Mouse (Mus musculus): Measurements from ENCODE around the gene Nr4a1. TPM values are rescaled to one million over a fixed set of nuclear protein-coding genes. Genes with fewer than 3 reads are reported as not detected.

Nr4a1 gene
- total and polyA plus RNA-seq, 3 experiments, result 415 to 565 (median 560) TPM

DNA sequence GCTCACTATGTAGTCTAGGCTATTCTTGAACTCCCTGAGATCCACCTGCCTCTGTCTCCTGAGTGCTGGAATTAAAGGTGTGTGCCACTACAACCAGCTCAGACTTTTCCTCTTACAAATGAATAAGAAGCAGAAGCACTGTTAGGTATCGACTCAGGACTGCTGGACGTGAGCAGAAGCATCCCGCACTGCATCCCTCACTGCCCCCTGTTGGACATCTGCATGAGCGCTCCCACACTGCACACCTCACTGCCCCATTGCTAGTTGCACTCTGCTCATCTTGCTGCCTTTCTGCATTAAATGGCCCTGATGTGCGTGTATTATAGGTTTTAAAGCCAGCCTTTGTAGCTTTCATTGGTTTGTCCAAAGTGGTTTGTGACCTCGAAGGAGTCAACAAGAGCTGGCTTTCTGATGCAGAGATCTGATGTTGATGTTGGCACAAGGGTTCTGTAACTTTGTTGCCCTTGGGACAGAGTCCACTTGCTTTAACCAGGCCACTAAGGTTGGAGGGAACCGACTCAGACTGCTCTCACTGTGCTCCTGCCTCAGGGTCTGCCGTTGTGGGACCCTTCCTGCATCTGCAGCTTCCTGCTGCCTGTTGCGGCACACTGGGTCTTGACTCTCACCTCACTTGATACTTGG lies 32.2 kb downstream of the Nr4a1 start:
- DNase-seq, result peak; percentile 44

DNA sequence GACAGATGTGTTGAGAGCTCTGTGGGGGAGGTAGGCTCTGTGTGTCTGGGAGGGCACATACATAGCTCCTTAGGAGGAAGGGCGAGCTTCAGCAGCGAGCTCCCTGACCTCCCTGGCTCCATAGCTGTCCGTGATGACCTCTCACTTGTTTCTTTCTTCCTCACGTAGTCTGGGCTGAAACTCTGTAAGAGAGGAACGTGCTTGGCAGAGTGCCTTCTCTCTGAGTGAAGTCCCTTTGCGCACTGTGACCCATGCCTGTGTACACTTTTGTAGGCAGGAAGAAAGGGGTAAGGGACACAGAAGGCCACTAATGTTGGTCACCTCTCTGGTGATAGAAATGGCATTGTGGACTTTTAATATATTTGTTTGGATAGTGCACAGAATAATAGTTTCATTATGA lies 33.3 kb downstream of the Nr4a1 start:
- peak; percentile 14 for DNase-seq

DNA sequence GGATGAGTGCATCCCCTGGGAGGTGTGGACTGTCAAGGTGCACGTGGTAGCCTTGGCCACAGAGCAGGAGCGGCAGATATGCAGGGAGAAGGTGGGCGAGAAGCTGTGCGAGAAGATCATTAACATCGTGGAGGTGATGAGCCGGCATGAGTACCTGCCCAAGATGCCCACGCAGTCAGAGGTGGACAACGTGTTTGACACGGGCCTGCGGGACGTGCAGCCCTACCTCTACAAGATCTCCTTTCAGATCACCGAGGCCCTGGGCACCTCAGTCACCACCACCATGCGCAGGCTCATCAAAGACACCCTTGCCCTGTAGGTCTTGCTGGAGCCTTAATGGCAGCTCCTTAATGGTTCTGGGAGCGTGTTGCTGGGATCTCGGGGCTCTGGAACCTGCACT lies 36.3 kb downstream of the Nr4a1 start:
- no peak for DNase-seq

DNA sequence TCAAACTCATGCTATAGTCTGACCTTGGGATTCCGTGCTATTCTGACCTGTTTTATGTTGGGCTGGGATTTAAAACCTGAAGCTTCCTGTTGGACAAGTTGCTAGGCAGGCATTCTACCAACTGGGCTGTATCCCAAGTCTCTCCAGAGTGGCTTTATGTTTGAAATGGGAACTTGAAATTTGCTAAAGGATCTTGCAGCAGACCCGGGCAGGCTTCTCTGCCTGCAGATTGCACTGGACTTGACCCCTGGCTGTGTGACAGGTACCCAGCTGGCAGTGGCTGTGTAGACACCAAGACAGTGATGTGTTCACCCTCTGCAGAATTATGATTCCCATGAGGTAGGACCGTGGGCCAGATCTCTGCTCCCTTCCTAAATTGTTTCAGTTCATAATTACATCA lies 37.9 kb downstream of the Nr4a1 start:
- DNase-seq, result no peak

DNA sequence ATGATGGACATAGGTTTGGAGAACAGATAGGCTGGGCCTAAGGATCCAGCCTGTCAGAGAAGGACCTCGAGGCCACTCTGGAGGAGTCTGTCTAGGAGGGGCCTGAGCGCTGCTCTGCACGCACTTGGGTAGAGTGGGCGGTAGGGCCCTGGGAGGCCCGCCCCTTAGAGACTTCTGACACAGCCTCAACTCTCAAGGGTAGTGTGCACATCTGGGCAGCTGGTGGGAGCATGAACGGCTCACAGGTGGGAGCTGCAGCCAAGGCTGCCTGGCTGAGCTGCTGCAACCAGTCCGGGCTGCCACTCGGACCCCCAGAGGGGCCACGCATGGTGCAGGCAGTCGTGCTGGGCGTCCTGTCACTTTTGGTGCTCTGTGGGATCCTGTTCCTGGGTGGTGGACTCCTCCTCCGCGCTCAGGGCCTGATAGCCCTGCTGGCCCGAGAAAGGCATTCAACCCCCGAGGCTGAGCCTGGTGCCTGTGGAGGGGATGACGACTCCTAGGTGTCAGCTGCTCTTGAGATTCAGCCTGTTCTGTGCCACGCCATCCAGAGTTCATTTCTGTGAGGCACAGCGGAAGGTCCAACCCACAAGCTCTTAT lies 39.1 kb downstream of the Nr4a1 start, which contains the start of gene 6030408B16Rik:
Gene 6030408B16Rik, plus strand, starts transcription at position 188 of the 597 bp plus-strand sequence.
- DNase-seq, result no peak

DNA sequence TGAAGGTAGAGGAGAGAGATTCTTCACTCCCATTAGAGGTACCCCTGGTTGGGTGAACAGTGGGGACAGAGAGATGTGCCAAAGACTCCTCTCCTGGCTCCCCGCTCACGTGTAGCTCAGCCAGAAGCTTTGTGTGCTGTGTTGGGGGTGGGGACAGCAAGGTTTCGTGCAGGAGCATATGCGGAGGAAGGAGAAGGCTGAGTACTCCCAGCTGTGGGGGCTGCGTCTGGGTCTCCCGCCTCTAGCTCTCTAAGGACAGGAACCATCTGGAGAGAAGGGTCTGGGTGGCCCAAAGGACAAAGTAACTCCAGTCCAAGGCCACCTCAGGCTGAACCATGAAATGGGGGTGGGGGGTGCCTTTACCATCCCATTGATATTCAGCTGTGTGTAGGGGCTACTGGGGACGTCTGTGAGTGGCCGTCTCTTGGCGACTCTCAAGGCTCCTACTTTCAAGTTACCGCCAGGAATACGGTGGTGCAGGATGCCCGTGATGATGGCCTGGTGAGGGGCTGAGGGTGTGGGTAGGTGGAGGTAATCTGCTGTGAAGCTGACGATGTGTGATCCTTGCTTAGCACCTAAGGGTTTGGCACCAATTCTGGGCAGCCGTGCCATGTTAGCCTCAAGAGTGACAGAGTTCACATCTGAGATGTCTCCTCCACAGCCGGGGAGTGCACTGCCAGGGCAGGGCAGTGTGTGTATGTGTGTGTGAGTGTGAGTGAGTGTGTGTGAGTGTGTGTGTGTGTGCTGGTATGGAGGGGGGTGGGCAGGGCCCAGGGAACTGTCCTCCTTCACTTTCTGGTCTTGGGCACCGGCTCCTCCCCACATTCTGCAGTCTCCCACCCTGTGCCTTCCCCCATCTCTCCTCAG lies 40.2 kb downstream of the Nr4a1 start:
- no peak for DNase-seq

DNA sequence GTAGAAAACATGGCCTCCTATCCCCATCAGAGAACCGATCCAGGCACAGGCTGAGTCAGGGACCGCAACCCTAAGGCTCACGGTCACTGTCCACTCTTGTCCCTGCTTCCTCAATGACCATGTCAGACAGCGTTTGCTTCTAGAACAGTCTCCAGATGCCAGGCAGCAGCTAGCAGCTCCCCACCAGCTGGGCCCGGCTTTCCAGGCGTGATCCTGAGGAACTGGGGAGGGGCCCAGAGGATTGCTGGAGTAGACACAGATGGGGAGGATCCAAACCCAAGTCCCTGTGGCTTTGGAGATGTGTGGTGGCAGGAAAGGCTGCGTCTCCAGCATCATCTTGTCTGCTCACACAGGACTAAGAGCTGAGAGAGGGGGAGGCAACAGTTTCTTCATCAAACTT lies 41.0 kb downstream of the Nr4a1 start:
- no peak for DNase-seq

DNA sequence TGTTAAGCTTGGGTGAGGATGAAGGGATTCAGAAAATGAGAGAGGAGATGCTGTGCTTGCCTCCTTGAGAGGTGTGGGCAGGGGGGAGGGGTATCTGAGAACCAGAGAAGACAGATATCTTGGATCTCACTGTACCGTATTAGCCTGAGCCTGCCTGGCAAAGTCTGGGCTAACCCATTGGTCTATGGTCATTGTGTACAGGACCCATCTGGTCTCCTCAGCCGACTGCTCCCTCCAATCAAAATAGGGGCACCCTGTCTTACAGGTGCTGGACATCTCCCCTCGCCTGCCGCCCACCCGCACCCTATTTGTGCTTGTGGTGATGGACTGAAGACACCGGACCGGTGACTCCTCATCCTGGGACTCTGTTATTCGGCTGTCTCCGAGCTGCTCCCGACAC lies 41.5 kb downstream of the Nr4a1 start:
- no peak for DNase-seq

DNA sequence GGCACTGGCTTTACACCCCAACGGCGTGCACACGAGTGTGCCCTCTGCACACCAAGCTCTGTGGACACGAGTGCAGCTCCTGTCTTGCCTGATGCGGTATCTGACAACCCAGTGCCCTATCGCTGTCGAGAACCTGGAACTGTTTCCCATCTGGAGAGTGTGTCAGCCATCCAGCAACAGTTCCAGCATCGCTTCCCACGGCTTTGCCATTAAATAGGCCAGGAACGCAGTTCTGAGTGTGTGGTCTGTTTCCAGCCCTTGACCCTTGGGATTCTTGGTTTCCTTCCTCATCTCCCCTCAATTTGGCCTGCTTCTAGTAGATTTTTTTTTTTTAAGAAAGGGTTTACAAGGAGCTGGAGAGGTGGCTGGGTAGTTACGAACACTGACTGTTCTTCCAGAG lies 42.0 kb downstream of the Nr4a1 start:
- DNase-seq, result no peak

DNA sequence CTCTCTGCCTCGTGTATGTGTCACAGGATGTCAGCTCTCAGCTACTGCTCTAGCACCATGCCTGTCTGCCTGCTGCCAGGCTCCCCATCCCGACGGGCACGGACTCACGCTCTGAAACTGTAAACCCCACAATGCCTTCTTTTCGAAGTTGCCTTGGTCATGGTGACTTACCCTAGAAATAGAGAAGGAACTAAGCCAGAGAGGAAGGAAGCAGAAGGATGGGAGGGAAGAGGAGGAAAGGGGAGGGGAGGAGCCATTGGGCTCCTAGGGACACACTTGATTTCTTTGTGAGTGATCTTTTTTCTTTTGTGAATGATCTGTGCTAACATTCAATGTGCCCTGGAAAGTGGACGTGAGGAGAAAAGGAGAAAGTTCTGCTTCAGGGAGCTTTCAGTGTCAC lies 43.9 kb downstream of the Nr4a1 start:
- no peak for DNase-seq

DNA sequence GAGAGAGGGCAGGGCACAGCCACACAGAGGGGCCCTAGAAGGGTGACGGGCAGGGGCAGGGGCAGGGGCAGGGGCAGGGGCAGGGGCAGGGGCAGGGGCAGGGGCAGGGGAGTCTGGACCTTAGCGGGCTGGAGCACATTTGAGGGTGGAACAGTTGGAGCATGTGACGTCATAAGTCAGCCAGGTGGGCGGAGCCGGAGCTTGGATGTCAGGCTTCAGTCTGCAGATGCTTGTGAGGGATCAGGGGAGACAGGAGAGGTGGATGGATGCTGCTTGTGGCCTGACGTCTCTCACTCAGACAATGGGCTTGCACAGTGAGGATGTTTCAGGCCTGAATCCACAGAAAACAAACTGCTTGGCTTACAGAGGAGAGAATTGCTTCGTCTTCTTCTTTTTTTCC lies 44.5 kb downstream of the Nr4a1 start:
- no peak for DNase-seq

DNA sequence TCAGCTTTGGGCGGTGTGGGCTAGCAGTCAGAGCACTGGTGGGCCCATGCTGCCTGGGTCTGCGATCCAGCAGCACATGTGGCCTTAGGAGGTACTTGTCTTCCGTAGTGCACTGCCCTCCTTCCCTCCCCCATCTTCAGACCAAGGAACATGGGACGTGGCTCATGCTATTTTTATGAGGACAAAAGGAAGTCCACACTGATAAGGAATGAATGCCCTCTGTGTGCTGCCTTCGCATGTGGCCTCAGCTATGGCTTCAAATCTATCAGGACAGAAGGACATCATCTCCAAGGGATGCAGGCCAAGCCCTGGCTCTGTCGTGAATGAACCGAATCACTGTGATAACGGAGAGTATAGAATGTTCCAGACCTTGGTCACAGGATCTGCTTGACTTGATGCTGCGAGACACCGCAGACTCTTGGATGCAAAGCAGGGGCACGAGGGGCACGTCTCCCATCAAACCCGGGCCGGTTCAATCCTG lies 45.5 kb downstream of the Nr4a1 start:
- DNase-seq, result no peak

DNA sequence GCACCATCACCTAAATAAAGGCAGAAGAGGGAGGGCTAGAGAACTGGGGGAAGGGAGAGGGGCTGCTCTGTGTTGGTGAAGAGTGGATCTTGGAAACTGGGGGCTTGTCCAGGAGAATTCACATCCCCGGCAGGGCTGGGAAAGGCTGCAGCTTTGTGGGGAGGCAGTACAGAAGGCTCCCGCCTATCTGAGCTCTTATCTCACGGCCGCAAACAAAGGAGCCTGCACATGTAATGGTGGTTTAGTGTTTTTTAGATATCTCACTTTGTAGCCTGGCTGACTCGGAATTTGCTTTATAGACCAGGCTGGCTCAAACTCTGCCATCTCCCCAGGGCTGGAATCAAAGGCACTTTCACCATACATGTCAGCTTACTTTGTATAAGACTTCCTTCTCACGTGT lies 46.1 kb downstream of the Nr4a1 start:
- DNase-seq, result no peak

DNA sequence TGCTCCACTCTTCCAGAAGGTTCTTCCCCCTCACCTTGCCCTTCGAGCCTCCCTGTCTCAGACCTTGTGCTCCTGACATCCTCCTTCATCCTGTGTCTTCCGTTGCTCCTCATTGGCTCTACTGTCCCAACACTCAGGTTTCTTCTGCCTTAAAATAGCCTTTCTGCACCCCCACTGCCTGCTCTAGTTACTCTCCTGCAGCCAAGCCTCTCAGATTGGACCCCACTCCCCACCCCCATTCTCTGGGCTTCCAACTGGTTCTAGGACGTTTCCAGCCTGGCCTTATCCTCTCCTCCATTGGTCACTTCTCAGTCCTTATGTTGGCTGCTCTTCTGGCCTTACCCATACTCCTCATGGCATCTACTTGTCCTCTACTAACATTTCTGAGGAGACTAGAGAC lies 48.1 kb downstream of the Nr4a1 start:
- DNase-seq, result no peak

DNA sequence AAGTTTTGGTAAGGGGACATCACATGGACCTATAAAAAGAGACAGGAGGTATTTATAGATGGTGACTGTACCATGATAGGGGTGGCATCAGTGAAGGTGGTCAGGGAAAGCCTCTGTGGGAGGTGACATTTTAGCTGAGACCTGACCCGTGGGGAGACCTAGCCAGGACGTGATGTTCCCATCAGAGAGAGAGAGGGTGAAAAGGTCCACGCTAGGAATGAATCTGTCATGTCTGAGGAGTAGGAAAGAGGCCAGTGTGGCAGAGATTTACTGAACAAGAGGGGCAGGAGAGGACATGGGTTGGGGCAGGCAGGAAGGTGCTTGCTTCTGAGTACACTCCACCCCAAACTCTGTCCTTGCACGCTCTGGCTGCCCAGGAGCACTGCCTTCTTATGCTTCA lies 49.8 kb downstream of the Nr4a1 start:
- no peak for DNase-seq

DNA sequence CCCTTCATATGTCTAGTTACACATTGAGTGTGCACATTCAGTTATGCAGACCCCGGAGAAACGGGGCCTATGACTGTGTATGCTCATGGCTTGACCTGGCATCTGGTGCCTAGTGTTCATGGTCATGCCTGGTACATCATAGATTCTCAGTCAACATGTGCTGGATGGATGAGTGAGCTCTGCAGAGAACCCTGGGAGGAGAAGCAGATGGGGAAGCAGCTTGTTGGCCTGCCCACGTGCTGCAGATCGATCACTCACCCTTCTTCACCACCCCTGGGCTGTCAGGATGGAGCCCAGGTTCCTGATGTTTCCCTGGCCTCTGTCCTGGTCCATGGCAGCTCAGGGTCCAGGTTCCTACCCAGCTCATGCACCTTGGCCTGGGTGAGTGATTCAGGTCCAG lies 52.4 kb downstream of the Nr4a1 start:
- no peak for DNase-seq

DNA sequence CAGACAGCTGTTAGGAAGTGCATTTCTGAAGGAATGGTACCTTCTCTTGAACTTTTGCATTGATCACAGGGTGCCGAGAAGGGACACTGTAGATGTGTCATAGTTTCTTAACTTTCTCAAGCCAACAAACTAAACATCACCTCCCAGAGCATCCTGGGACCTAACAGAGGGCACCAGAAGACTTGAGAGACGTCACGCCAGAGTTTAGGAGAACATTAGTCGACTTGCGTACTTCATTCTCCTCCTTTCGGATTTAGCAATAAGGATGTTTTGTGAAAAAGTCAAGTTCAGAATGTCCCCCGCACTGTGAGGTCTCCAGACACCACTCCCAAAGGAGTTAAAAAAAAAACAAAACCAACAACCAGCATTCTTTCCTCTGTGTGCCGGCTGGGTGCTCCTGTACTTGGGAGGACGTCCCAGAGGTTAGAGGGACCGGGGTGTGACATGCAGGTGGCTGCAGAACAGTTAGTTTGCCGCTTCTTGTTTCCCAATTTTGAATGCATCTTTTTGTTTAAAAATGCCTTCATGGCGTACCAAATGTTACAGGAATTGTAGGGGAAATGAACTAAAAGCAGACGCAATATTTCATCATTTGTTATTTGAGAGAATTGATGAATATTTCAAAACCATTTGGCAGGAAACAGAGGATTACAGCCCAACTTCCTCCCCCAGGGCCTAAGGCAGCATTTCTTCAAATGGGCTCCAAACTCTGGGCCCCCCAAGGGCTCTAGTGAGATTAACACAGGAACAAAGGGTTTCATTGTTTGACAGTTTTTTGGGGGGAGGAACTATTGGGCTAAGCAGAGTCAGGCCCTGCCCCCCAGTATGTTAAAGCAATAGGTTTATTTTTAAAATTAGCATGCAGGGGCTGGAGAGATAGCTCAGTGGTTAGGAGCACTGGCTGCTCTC lies 54.6 kb downstream of the Nr4a1 start:
- DNase-seq, result no peak

DNA sequence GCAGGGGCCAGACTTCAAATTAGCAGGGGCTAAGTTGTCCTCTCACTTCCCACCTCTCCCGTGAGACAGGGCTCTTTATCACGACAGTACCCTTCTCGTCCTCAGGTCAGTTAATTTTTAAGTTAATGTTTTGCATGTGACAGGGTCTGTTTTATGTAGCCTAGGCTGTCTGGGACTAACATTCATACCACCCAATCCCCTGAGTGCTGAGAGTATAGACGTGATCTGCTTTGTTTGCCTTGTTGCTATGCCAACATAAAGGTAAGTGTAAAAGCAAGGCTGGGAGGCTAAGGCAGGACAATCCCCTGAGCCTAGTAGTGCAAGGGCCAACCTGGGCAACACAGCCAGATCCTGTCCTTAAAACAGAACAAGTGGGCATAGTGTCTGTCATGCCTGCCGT lies 55.4 kb downstream of the Nr4a1 start:
- DNase-seq, result no peak

DNA sequence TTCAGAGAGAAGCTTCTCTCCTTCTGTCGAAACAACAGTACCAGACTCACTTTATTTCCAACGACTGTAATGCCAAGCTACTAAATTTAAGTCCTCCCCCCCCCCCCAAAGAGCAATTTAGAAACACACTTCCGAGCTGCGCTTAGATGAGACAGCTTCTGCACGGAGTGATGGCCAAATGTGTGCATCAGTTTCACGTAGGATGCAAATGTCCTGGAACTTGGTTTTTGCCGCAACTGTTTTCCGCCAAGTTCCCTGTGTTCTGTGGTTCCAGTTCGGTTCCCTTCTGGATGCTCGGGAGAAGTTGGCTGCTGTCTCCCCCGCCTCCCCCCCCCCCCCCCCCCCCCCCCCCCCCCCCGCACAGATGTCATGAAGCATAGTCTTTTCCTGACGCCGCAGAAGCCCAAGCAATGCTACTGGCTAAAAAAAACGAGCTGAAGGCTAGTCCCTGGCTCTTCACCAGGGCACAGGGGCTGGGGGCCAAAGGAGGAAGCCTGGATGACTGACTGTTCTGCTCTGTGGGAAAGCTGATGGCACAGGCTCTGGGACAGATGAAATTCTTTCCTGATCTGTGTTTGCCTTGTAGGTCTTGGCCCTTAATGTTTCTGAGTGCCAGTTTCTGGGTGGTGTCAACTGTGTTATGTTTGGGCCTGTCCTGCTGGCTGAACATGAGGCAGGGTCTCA lies 57.2 kb downstream of the Nr4a1 start:
- DNase-seq, result no peak

DNA sequence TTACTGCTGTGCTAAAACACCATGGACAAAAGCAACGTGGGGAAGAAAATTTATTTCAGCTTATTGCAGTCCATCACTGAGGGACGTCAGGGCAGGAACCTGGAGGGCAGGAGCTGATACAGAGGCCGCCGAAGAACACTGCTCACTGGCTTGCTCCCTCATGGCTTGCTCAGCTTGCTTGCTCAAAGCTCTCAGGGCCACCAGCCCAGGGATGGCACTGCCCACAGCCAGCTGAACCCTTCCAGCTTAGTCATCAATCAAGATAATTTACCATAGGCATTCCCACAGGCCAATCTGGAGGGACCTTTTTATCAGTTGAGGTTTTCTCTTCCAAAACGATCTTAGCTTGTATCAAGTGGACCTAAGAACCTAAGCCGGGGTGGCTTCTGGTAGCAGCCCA lies 57.9 kb downstream of the Nr4a1 start:
- DNase-seq, result peak; percentile 73

DNA sequence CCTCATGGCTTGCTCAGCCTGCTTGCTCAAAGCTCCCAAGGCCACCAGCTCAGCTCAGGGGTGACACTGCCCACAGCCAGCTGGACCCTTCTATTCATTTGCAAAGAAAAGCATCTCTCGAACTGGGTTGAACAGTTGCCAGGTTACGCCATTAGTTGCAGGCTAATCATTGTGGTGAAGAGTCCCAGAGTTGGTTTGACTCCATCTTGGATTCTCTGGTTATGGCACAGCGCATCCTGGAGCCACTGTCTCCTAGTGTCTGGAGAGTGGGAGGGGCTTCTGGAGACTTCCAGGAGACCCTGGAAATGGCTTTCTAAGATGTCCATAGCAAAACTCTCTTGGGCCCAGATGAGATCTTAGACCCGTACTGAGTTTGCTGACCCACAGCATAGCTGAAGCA lies 61.3 kb downstream of the Nr4a1 start:
- DNase-seq, result no peak
